Mouse (Mus musculus): ENCODE measurements around the gene 2810408A11Rik.

DNA sequence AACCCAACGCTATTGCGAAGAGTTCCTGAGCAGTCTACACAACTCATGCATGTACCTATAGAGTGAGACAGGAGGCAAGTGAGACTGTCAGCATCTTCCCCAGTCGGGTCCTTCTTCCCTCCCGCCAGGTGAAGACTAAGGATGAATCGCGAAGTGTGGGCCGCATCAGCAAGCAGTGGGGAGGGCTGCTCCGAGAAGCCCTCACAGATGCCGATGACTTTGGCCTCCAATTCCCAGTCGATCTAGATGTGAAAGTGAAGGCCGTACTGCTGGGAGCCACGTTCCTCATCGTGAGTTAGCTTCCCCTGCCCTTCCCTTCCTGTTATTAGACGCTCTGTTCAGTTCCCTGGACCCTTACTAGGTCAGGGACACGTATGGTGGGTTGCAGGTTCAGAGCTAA, 50.9 kb downstream of the 2810408A11Rik start:
- no peak for TF ChIP-seq CTCF (IDR thresholded peaks at IDR 0.05; ENCODE audit: low read depth)
- no peak for TF ChIP-seq EP300 (IDR thresholded peaks at IDR 0.05; ENCODE audit: low read depth)

All from liver, postnatal 0 days (tissue).